Mouse (Mus musculus) adrenal gland, adult 18-20 months (tissue): Measurements from ENCODE around the gene A1cf. TPM values are rescaled to one million over a fixed set of nuclear protein-coding genes. Genes with fewer than 3 reads are reported as not detected.

ENCODE experiments used
- DNase-seq, 2 experiments: peaks; one replicate each; pipeline ENCODE4 v3.0.0; 2021 to 2022; ENCODE audit warnings: low spot score in 2 of 2
- long read RNA-seq, 2 experiments: library from polyadenylated mRNA; stranded (forward); transcript quantifications; one replicate each; pipeline ENCODE4 v2.0.0; 2021
- total RNA-seq, 2 experiments: library from RNA; stranded (reverse); gene quantifications; 1 replicate in 1 of 2; 2 replicates in 1 of 2; pipeline ENCODE4 v1.2.3; 2021

The A1cf gene
- under 1 TPM in 1 of 2 experiments, not detected in 1; 0.20 TPM for total RNA-seq
- long read RNA-seq, experiment 1, result 0 reads
- long read RNA-seq, experiment 2, result 0 reads

GRCm38 (mm10) chr19:31868521-31868920 is at the start of gene A1cf:
A1cf (plus strand) TSS chr19:31868764.
- no peak for DNase-seq

GRCm38 (mm10) chr19:31834250-31834649 is 34.3 kb upstream of the A1cf start:
- DNase-seq, result no peak

- DNase-seq, result no peak
These were observed 6.7 kb upstream of the A1cf start for GRCm38 (mm10) chr19:31861909-31862308.

- DNase-seq, result no peak
These were observed 5.9 kb upstream of the A1cf start for GRCm38 (mm10) chr19:31862512-31863249.

GRCm38 (mm10) chr19:31865451-31865850 is 3.1 kb upstream of the A1cf start:
- DNase-seq, result no peak

- no peak for DNase-seq
These were observed 488 bp upstream of the A1cf start for GRCm38 (mm10) chr19:31868076-31868475.

GRCm38 (mm10) chr19:31868971-31869370 is 407 bp downstream of the A1cf start:
- DNase-seq, result no peak

GRCm38 (mm10) chr19:31871377-31871776 is 2.8 kb downstream of the A1cf start:
- DNase-seq, result no peak

- DNase-seq, result no peak
These were observed 9.4 kb downstream of the A1cf start for GRCm38 (mm10) chr19:31877968-31878367.

- DNase-seq, result no peak
These were observed 16.0 kb downstream of the A1cf start for GRCm38 (mm10) chr19:31884594-31884993.

GRCm38 (mm10) chr19:31887275-31887674 is 18.7 kb downstream of the A1cf start:
- DNase-seq, result no peak

GRCm38 (mm10) chr19:31889988-31890387 is 21.4 kb downstream of the A1cf start:
- no peak for DNase-seq

- DNase-seq, result no peak
These were observed 22.7 kb downstream of the A1cf start for GRCm38 (mm10) chr19:31891001-31891893.

GRCm38 (mm10) chr19:31895971-31896370 is 27.4 kb downstream of the A1cf start:
- no peak for DNase-seq

GRCm38 (mm10) chr19:31896711-31897110 is 28.1 kb downstream of the A1cf start:
- no peak for DNase-seq

GRCm38 (mm10) chr19:31905671-31906070 is 37.1 kb downstream of the A1cf start:
- DNase-seq, result no peak

GRCm38 (mm10) chr19:31910423-31910822 is 41.9 kb downstream of the A1cf start:
- no peak for DNase-seq

- no peak for DNase-seq
These were observed 45.4 kb downstream of the A1cf start for GRCm38 (mm10) chr19:31913946-31914345.

- DNase-seq, result no peak
These were observed 51.8 kb downstream of the A1cf start for GRCm38 (mm10) chr19:31920357-31920756.

- no peak for DNase-seq
These were observed 53.3 kb downstream of the A1cf start for GRCm38 (mm10) chr19:31921852-31922251.

- DNase-seq, result no peak
These were observed 55.2 kb downstream of the A1cf start for GRCm38 (mm10) chr19:31923615-31924352.
